8 mouse cellular contexts compared by ENCODE assay signal in genomic region chr10:43211866-43212265, GRCm38 (mm10). TPM values are rescaled to one million over a fixed set of nuclear protein-coding genes. Genes with fewer than 3 reads are reported as not detected.
DNase-seq lines count a peak whose midpoint lies in the region; ATAC-seq and TF ChIP-seq lines count a peak whose summit lies in the region.

No protein-coding gene starts in this region.

- no peak for TF ChIP-seq EP300 in stomach, postnatal 0 days (optimal IDR thresholded peaks at IDR 0.05)

- H3K4me1 ChIP-seq in forebrain, postnatal 0 days (ENCODE audit: insufficient read depth), result no peaks in the 10 kb centered on the region
- H3K4me1 ChIP-seq in forebrain, embryonic 13.5 days, result no peaks in the 10 kb centered on the region
- H3K4me1 ChIP-seq in lung, embryonic 14.5 days (ENCODE audit: insufficient read depth), result no peaks in the 10 kb centered on the region
- H3K4me1 ChIP-seq in stomach, postnatal 0 days (replicated peaks; ENCODE audit: control insufficient read depth, insufficient read depth), result no peaks in the 10 kb centered on the region

- no peak overlapping the region for H3K4me3 ChIP-seq in forebrain, postnatal 0 days (ENCODE audit: low read depth, low read length)
- H3K4me3 ChIP-seq in forebrain, embryonic 13.5 days, result no peak overlapping the region
- H3K4me3 ChIP-seq in lung, embryonic 14.5 days (ENCODE audit: low read depth, low read length), result no peak overlapping the region
- no peak overlapping the region for H3K4me3 ChIP-seq in stomach, postnatal 0 days (ENCODE audit: low read depth, low read length)

- no peak overlapping the region for H3K4me2 ChIP-seq in forebrain, postnatal 0 days (ENCODE audit: low read depth)
- no peak overlapping the region for H3K4me2 ChIP-seq in forebrain, embryonic 13.5 days
- no peak overlapping the region for H3K4me2 ChIP-seq in lung, embryonic 14.5 days
- no peak overlapping the region for H3K4me2 ChIP-seq in stomach, postnatal 0 days (replicated peaks; ENCODE audit: low read depth)

- no peaks in the 10 kb centered on the region for H3K9me3 ChIP-seq in forebrain, postnatal 0 days (ENCODE audit: low read length)
- no peaks in the 10 kb centered on the region for H3K9me3 ChIP-seq in forebrain, embryonic 13.5 days (replicated peaks)
- no peaks in the 10 kb centered on the region for H3K9me3 ChIP-seq in lung, embryonic 14.5 days (ENCODE audit: low read depth, low read length)
- H3K9me3 ChIP-seq in stomach, postnatal 0 days (ENCODE audit: control insufficient read depth, low read length), result no peaks in the 10 kb centered on the region

- no peaks in the 10 kb centered on the region for H3K36me3 ChIP-seq in forebrain, postnatal 0 days (ENCODE audit: insufficient read depth)
- H3K36me3 ChIP-seq in forebrain, embryonic 13.5 days (ENCODE audit: poor library complexity, severe bottlenecking), result no peaks in the 10 kb centered on the region
- H3K36me3 ChIP-seq in lung, embryonic 14.5 days (ENCODE audit: insufficient read depth), result no peaks in the 10 kb centered on the region
- H3K36me3 ChIP-seq in stomach, postnatal 0 days (ENCODE audit: control insufficient read depth, insufficient read depth, low read length), result no peaks in the 10 kb centered on the region

- no peak for ATAC-seq in forebrain, postnatal 0 days
- no peak for ATAC-seq in forebrain, embryonic 13.5 days
- ATAC-seq in lung, embryonic 14.5 days (ENCODE audit: insufficient read depth), result no peak
- ATAC-seq in stomach, postnatal 0 days (ENCODE audit: low FRiP score, low TSS enrichment), result no peak

- H3K27ac ChIP-seq in forebrain, postnatal 0 days (ENCODE audit: low read depth, low read length), result no peak overlapping the region
- no peak overlapping the region for H3K27ac ChIP-seq in forebrain, embryonic 13.5 days
- H3K27ac ChIP-seq in lung, embryonic 14.5 days (ENCODE audit: low read depth), result no peak overlapping the region
- H3K27ac ChIP-seq in stomach, postnatal 0 days (replicated peaks), result no peak overlapping the region

- H3K9ac ChIP-seq in forebrain, postnatal 0 days, result no peak overlapping the region
- H3K9ac ChIP-seq in forebrain, embryonic 13.5 days, result no peak overlapping the region
- H3K9ac ChIP-seq in lung, embryonic 14.5 days, result no peak overlapping the region
- H3K9ac ChIP-seq in stomach, postnatal 0 days (ENCODE audit: low read length), result no peak overlapping the region

- H3K27me3 ChIP-seq in forebrain, postnatal 0 days (ENCODE audit: insufficient read depth, low read length), result no peaks in the 10 kb centered on the region
- no peaks in the 10 kb centered on the region for H3K27me3 ChIP-seq in forebrain, embryonic 13.5 days
- no peaks in the 10 kb centered on the region for H3K27me3 ChIP-seq in lung, embryonic 14.5 days (ENCODE audit: insufficient read depth, low read length)
- H3K27me3 ChIP-seq in stomach, postnatal 0 days (ENCODE audit: control insufficient read depth, insufficient read depth, low read length), result no peaks in the 10 kb centered on the region

- WGBS in forebrain, postnatal 0 days, result 38% methylated on average over 6 of the region's 6 CpGs
- 33% methylated on average over 6 of the region's 6 CpGs for WGBS in forebrain, embryonic 13.5 days
- WGBS in lung, embryonic 14.5 days, result 28% methylated on average over 6 of the region's 6 CpGs
- WGBS in stomach, postnatal 0 days, result 36% methylated on average over 6 of the region's 6 CpGs

- DNase-seq in forebrain, postnatal 0 days, result peak; percentile 8
- peak; percentile 23 for DNase-seq in right cerebral cortex, postnatal 14 days
- no peak for DNase-seq in right cerebral cortex, postnatal 25 days
- peak; percentile 5 to 28 for DNase-seq in cerebellum, postnatal 36 days
- DNase-seq in lung, embryonic 14.5 days, result peak; percentile 58
- peak; percentile 18 for DNase-seq in stomach, postnatal 0 days (ENCODE audit: low spot score)
- no peak for DNase-seq in frontal cortex, postnatal 14 days (ENCODE audit: low spot score in 2 of 2)

- TF ChIP-seq CTCF in forebrain, postnatal 0 days (IDR thresholded peaks at IDR 0.05; ENCODE audit: low read depth), result peak; percentile 41; the same call in 1 of the 2 replicates
- peak; percentile 60 for TF ChIP-seq CTCF in lung, embryonic 14.5 days (IDR thresholded peaks at IDR 0.05; ENCODE audit: low read depth)
- TF ChIP-seq CTCF in stomach, postnatal 0 days (IDR thresholded peaks at IDR 0.05; ENCODE audit: low read depth), result peak; percentile 57

RNA-seq across cellular contexts. Expression of gene Pdss2, which starts 9.4 kb away (rescaled TPM):
- 20.5 and 21.1 TPM in 2 replicates for total RNA-seq in forebrain, postnatal 0 days (2014; rRNA removed)
- polyA plus RNA-seq in forebrain, postnatal 0 days (2015; fragmentation: Nextera tagmentation; extraction: Ambion mirVana), result 14.0 and 18.4 TPM in 2 replicates
- polyA plus RNA-seq in forebrain, embryonic 13.5 days (2015; fragmentation: Nextera tagmentation; extraction: Ambion mirVana), result 15.9 and 16.2 TPM in 2 replicates
- polyA plus RNA-seq in lung, embryonic 14.5 days (2014; fragmentation: Nextera tagmentation; extraction: Ambion mirVana), result 10.6 and 11.5 TPM in 2 replicates
- 6.1 and 6.2 TPM in 2 replicates for polyA plus RNA-seq in stomach, postnatal 0 days (2015; fragmentation: Nextera tagmentation; extraction: Ambion mirVana)

RNA-seq across cellular contexts. Expression of gene 9030612E09Rik, which starts 37.4 kb away (rescaled TPM):
- total RNA-seq in forebrain, postnatal 0 days (2014; rRNA removed), result 0.77 and 2.2 TPM in 2 replicates
- 2.3 and 2.4 TPM in 2 replicates for polyA plus RNA-seq in forebrain, postnatal 0 days (2015; fragmentation: Nextera tagmentation; extraction: Ambion mirVana)
- 1.7 and 2.2 TPM in 2 replicates for polyA plus RNA-seq in forebrain, embryonic 13.5 days (2015; fragmentation: Nextera tagmentation; extraction: Ambion mirVana)
- polyA plus RNA-seq in lung, embryonic 14.5 days (2014; fragmentation: Nextera tagmentation; extraction: Ambion mirVana), result 0.30 TPM in 1 of 2 replicates, not detected in the other
- 0.18 and 0.48 TPM in 2 replicates for polyA plus RNA-seq in stomach, postnatal 0 days (2015; fragmentation: Nextera tagmentation; extraction: Ambion mirVana)

RNA-seq across cellular contexts. Expression of gene Sobp, which starts 37.5 kb away (rescaled TPM):
- 31.5 and 38.3 TPM in 2 replicates for total RNA-seq in forebrain, postnatal 0 days (2014; rRNA removed)
- polyA plus RNA-seq in forebrain, postnatal 0 days (2015; fragmentation: Nextera tagmentation; extraction: Ambion mirVana), result 16.4 and 19.9 TPM in 2 replicates
- polyA plus RNA-seq in forebrain, embryonic 13.5 days (2015; fragmentation: Nextera tagmentation; extraction: Ambion mirVana), result 9.0 and 9.3 TPM in 2 replicates
- polyA plus RNA-seq in lung, embryonic 14.5 days (2014; fragmentation: Nextera tagmentation; extraction: Ambion mirVana), result 0.46 and 0.66 TPM in 2 replicates
- 0.75 and 1.2 TPM in 2 replicates for polyA plus RNA-seq in stomach, postnatal 0 days (2015; fragmentation: Nextera tagmentation; extraction: Ambion mirVana)

Comparison
In these comparisons a context has a peak if more than half of its experiments do, and no peak if none do; other contexts are left out.
1. DNase-seq: peak in forebrain, postnatal 0 days (single experiment), right cerebral cortex, postnatal 14 days (single experiment), cerebellum, postnatal 36 days (2 of 2), lung, embryonic 14.5 days (single experiment) and stomach, postnatal 0 days (single experiment); none in right cerebral cortex, postnatal 25 days (single experiment) and frontal cortex, postnatal 14 days (0 of 2).
2. Peak in every context shown above with its lines, with median percentiles within 50 percentile points of each other: CTCF ChIP-seq.